Mouse (Mus musculus) retina, adult 2 months (tissue): ENCODE data around the gene Grik5.
"Not testable (repeated sequence)": the region's sequence is repeated elsewhere in the genome, so short reads cannot be mapped to it uniquely, and the experiment has no call there.

Experiments
- DNase-seq: peaks from one replicate; pipeline ENCODE4 v3.0.0-alpha.2; 2012; ENCODE audit warnings: low read depth, low spot score

Gene Grik5

DNA sequence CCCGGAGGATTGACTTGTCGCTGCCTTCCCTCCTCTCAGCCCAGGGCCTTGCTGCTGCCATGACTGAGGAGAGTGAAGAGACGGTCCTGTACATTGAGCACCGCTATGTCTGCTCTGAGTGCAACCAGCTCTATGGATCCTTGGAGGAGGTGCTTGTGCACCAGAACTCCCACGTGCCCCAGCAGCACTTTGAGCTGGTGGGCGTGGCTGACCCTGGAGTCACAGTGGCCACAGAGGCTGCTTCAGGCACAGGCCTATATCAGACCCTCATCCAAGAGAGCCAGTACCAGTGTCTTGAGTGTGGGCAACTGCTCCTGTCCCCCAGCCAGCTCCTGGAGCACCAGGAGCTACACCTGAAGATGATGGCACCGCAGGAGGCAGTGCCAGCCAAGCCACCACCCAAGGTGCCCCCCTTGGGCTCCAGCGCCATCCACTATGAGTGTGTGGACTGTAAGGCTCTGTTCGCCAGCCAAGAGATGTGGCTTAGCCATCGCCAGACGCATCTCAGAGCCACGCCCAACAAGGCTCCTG, 7.4 kb upstream of the Grik5 start:
- DNase-seq = no peak

DNA sequence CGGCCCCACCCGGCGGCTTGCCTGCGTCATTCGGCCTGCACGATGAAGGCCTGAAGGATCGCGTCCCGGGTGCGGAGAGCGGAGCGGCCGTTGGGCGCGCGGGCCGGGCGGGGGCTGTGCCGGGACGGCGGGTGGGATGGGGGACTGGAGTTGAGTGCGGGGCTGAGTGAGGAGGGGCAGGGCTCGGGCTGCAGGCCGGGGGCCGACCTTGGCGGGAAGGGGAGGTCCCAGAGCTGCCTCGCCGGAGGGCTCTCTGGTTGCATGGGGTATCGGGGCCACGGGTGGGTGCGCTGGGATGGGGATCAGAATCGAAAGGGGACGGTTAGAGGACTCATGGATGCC, 5.2 kb upstream of the Grik5 start:
- DNase-seq = no peak

DNA sequence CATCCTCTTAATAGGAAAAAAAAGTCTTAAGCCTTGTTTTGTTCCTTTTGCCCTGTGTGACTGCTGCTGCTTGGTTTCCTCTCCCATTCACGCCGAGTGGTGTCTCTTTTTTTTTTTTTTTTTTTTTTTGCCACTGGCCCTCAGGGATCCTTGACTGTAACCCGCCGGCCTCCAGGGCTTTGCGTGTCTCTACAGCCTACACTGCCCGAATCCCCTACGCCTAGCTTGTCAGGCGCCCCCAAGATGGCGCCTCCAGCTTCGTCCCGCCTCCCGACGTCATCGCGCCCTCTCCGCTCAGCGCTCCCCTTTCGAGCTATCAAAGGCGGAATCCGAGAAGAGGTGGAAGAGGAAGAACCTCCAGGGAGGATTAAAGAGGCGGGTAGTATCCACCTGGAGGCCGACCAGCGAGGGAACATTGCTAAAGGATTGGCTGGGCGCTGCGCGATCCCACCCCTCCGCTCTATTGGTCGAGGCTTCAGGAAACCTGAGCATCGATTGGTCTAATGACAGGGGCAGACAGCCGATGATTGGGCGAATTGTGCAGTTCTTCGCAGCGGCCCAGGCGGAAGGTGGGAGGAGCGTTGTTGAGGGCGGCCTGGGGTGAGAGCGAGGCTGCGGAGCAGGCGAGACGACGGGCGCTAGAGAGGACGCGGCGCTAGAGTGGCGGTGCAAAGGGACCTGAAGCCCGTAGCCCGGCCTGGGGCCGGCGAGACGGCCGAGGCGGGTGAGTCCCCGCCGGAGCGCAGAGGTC, 4.7 kb upstream of the Grik5 start:
- peak; percentile 98 for DNase-seq

- no peak for DNase-seq
Measured at GRCm38 (mm10) chr7:25076296-25076662, 4.1 kb upstream of the Grik5 start.

GRCm38 (mm10) chr7:25073924-25074323, 1.8 kb upstream of the Grik5 start:
- DNase-seq = no peak

DNA sequence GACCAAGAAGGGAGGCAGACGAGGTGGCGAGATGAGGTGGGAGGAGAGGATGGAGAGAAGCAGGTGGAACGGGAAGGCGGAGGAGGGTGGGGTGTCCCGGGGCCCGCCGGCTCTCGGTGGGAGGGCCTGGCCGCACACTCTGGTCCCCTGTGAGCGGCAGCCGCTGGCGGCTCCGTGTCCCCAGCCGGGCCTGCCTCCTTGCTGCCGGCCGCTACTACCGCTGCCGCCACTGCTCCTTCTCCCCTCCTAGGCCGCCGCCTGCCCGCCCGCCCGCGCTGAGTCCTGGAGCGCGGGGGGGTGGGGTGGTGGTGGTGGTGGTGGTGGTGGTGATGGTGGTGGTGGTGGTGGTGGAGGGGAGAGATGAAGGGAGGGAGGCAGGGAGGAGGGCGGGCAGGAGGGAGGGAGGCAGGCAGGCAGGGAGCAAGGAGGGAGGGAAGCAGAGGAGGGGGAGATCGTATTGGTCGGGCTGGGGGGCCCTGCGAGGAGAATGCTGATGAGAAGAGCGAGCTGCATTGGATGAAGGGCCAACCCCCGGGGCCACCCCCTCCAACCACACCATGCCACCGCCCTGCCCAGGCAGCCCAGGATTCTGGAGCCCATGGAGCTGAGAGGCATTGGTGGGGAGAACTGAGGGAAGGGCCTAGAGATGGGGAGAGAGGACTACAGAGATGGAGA, 707 bp upstream of the Grik5 start:
- no peak for DNase-seq

DNA sequence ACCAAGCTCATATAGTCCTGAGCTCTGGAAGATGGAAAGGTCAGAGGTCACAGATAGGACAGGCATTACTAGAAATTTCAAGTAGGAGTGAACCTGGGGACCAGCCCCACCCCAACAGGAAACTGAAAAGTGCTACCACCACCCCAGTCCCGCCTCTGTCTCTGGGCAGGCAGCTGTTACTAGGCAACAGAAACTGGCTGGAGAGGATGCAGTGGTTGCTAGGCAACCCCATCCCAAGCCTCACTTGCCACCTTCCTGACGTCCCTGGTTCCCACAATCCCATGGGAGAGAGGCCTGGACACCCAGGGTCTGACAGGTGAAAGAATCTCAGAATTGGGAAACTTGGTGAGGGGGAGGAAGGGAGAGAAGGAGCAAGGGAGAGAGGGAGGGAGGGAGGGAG, 3.4 kb downstream of the Grik5 start:
- no peak for DNase-seq

DNA sequence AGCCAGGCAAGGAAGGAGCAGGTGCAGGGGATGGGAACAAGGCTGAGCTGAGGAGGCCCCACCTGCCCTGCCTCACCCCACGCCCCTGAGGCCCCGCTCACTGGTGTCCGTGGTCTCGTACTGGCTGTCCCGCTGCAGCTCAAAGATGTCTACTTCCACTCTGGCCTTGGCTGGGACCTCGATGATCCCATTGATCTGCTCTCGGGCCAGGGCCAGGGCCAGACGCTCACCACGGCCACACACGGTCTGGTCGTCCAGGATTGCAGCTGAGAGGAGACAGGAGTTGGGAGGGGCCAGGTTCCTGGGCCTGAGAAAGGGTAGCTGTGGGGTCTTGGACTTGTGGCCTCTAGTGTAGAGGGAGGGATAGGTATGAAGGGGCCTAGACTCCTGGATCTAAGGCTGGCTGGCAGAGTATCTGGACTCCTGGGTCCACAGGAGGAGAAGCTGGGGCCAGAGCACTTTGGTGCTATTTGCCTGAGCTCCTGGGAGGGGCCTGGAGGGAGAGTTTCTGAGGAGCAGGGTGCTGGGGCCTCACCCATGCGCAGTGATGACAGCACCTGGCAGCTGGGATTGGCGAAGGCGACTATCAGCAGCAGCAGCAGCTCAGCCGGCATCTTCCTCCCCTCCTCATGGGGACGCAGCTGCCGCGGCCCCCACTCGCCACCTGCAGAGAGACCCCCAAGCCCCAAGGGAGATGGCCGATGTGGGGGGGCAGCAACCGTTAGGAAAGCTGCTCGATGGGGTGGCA, 4.1 kb downstream of the Grik5 start:
- DNase-seq = no peak

DNA sequence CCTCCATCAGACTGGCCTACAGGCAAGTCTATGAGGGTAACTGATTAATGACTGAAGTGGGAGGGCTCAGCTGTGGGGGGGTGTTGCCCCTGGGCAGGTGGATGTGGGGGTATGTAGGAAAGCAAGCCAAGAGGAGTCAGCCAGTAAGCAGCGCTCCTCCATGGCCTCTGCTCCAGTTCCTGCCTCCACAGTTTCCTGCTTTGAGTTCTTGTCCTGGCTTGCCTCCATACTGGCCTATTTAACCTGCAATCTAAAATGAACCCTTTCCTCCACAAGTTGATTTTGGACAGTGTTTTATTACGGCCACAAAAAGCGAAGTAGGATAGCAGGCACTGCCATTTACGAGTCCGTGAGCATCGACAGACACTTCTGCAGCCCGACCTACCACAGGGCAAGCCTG, 4.8 kb downstream of the Grik5 start:
- no peak for DNase-seq

DNA sequence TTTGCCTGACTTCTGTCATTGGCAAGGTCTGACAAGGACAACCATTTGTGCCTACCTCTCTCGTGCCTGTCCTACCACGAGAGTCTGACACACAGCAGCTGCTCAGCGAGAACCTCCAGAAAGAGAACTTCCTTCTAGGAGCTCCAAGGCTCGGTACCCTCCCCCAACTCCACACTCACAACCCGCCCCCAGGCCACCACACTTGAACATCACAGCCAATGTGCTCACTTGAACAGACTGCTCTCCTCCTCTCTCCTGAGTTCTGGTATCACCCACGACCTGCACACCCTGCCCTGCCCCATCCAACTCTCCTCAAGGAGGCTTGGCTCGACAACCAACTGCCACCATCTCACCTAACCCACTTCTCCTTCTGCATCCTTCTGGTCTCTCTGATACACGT, 8.2 kb downstream of the Grik5 start:
- DNase-seq = no peak

DNA sequence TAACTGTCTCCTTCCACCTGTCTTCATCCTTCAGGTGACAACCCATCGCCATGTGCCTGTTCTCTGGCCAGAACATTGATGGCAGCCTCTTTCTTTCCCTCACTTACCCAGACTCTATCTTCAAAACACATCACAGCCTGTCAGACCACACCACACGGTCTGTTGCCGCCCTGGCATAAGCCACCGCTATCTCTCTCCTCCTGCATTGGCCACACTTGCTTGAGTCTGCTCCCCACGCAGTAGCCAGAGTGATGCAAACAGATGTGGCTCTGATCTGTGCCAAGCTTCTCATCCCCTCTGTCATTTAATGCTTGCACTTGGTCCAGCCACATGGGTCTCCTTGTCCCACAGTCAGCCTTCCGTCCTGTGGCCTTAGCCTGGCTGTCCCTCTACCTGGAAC, 8.8 kb downstream of the Grik5 start:
- no peak for DNase-seq

- DNase-seq = no peak
Measured at GRCm38 (mm10) chr7:25058836-25059235, 13.3 kb downstream of the Grik5 start.

DNA sequence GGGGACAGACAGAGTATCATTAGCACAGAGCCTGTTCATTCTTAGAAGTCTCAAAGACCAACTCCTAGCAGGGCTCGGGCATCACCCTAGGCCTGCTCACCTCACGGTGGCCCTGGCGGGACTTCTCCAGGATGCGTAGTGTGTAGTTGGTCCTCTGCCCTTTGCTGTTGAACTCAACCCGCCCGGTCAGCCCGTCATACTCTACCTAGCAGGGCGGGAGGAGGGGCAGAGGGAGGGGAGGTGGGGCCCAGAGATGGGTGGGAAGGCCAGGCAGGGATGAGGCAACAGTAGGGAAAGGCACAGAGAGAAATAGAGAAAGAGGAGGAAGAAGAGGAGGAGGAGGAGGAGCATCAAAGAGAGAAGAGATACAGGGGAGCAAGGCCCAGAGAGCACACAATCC, 13.8 kb downstream of the Grik5 start:
- no peak for DNase-seq

- DNase-seq = no peak
Measured at GRCm38 (mm10) chr7:25057888-25058287, 14.3 kb downstream of the Grik5 start.

DNA sequence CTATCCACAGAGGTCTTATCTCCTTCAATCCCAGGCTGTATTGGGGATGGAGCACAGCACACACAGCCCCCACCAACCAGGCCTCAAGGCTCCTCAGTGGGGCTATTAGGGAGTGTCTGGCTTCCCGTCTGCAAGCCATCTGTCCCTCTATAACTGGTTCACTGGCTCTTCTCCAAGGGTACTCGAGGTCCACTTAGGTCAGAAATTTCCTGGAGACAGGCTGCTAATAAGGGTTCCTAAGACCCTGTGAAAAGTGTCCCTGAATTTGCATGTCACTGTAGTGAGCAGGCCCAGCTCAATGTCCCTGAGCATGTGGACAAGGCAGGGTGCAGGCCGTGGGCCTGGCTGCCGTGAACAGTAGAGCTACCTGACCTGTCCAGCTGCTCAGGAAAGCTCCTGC, 15.2 kb downstream of the Grik5 start:
- DNase-seq = no peak

DNA sequence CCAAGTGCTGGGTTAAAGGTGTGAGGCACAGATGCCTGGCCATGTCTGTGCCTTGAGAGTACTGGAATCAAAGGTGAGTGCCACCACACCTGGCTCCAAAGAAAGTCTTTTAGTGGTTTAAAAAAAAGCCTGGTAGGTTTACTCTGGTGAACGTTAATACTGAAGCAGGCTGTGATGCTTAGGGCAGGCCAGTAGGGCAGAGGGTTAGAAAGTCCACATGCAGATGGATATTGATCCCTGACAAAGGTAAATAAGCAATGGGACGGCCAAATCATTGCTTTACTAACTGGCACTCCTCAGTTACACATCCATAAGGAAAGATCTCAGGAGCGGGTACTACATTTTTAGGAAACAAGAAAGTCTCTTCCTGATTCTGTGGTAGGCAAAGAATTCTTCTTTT, 19.6 kb downstream of the Grik5 start:
- no peak for DNase-seq

- DNase-seq = no peak
Measured at GRCm38 (mm10) chr7:25049295-25049930, 22.7 kb downstream of the Grik5 start.

DNA sequence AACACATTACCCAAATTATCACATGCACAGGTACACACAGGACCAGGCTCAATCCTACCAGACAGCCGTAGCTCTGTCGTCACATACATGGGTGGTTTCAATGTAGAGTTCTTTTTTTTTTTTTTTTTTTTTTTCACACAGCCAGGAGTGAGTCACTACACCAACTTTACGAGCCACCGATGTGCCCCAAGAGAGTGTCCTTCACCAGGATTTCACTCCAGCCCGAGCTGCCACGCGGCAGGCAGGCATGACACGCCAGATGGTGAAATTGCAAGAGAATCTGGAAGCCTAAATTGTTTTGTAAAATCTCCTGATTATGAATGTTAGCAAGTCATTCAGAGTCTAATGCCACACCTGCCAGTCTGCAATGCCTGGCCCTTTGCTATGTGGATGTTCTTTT, 24.8 kb downstream of the Grik5 start:
- no peak for DNase-seq

GRCm38 (mm10) chr7:25044599-25044998, 27.5 kb downstream of the Grik5 start:
- not testable (repeated sequence) for DNase-seq

GRCm38 (mm10) chr7:25041921-25042320, 30.2 kb downstream of the Grik5 start:
- no peak for DNase-seq

- DNase-seq = peak; percentile 63
Measured at GRCm38 (mm10) chr7:25035916-25036315, 36.2 kb downstream of the Grik5 start.

- no peak for DNase-seq
Measured at GRCm38 (mm10) chr7:25034796-25035195, 37.4 kb downstream of the Grik5 start.
